Mouse (Mus musculus) midbrain, postnatal 0 days (tissue): ENCODE measurements at regions not wholly inside any gene's neighbourhood (a gene's known extent, or its start where the extent isn't known, plus 50 kb on each side); places are given as distances from the start of the nearest gene placed in this dataset.

Experiments used
- ATAC-seq: fragments of 200-750 bp; cut with Nextera tagmentation; 2 replicates; pipeline ENCODE4 v1.8.0; 2017; ENCODE audit warnings: moderate number of reproducible peaks, mild to moderate bottlenecking, moderate TSS enrichment, moderate library complexity; ENCODE audit not compliant: low FRiP score
- DNase-seq: peaks from one replicate; pipeline ENCODE4 v3.0.0-alpha.2; 2015; ENCODE audit warnings: low spot score
- H3K27ac ChIP-seq: fragments of 300-500 bp; sonication (generic); 2 replicates; pipeline ENCODE4 v1.5.1; 2014; ENCODE audit warnings: low read depth, mild to moderate bottlenecking, low read length, mixed read lengths
- H3K27me3 ChIP-seq: fragments of 300-500 bp; sonication (generic); 2 replicates; pipeline ENCODE4 v1.6.1; 2014; ENCODE audit warnings: low read length, control low read depth, mixed read lengths; ENCODE audit not compliant: insufficient read depth
- H3K36me3 ChIP-seq: fragments of 300-500 bp; sonication (generic); 2 replicates; pipeline ENCODE4 v1.6.1; 2014; ENCODE audit warnings: low read length, control low read depth, mixed read lengths; ENCODE audit not compliant: insufficient read depth
- H3K4me1 ChIP-seq: fragments of 300-500 bp; sonication (generic); 2 replicates; pipeline ENCODE4 v1.6.1; 2014; ENCODE audit warnings: mild to moderate bottlenecking, control low read depth, antibody characterized with exemption, low read length, mixed read lengths; ENCODE audit not compliant: insufficient read depth
- H3K4me2 ChIP-seq: fragments of 300-500 bp; sonication (generic); 2 replicates; pipeline ENCODE4 v1.6.1; 2014; ENCODE audit warnings: low read depth, mild to moderate bottlenecking, low read length, mixed read lengths; ENCODE audit not compliant: poor library complexity, severe bottlenecking
- H3K4me3 ChIP-seq: fragments of 300-500 bp; sonication (generic); 2 replicates; pipeline ENCODE4 v1.5.1; 2014; ENCODE audit warnings: low read depth, mild to moderate bottlenecking, low read length, moderate library complexity
- H3K9ac ChIP-seq: fragments of 300-500 bp; sonication (generic); replicated peaks from 2 replicates; pipeline ENCODE4 v1.6.1; 2014; ENCODE audit warnings: mild to moderate bottlenecking, low read length, moderate library complexity, mixed read lengths; ENCODE audit not compliant: poor library complexity, severe bottlenecking
- H3K9me3 ChIP-seq: fragments of 300-500 bp; sonication (generic); 2 replicates; pipeline ENCODE4 v1.6.1; 2016; ENCODE audit warnings: low read length, control low read depth
- CTCF ChIP-seq: IDR thresholded peaks from 2 replicates; pipeline ENCODE4 v1.5.1; 2016; ENCODE audit warnings: antibody characterized with exemption, mild to moderate bottlenecking
- WGBS: fragments of 180-500 bp; shearing (Covaris S2); extraction: QIAGEN DNeasy Blood & Tissue Kit; methylation state at CpG from one replicate; pipeline ENCODE4 v1.1.7; 2014; 5-methylcytosine and 5-hydroxymethylcytosine counted together

GRCm38 (mm10) chr10:16014806-16015205 lies 1296.8 kb upstream of the Gje1 start:
- no peak overlapping the region for H3K27ac ChIP-seq
- no peak for DNase-seq
- 100% methylated on average over 1 of the region's 1 CpGs for WGBS
- H3K27me3 ChIP-seq, result no peaks in the 10 kb centered on the region
- no peak overlapping the region for H3K9ac ChIP-seq
- no peak overlapping the region for H3K4me2 ChIP-seq
- H3K36me3 ChIP-seq, result no peaks in the 10 kb centered on the region
- no peak for TF ChIP-seq CTCF
- H3K4me3 ChIP-seq, result no peak overlapping the region
- H3K4me1 ChIP-seq, result no peaks in the 10 kb centered on the region
- peaks cover 5% of the 10 kb centered on the region; the same call in 1 of the 2 replicates for H3K9me3 ChIP-seq
- no peak for ATAC-seq

GRCm38 (mm10) chr10:16001246-16001645 lies 1283.2 kb upstream of the Gje1 start:
- Histone ChIP-seq H3K9ac (no peak overlapping the region), H3K4me1 (no peaks in the 10 kb centered on the region), H3K27ac (no peak overlapping the region), H3K4me2 (no peak overlapping the region), H3K4me3 (no peak overlapping the region), H3K27me3 (no peaks in the 10 kb centered on the region), H3K36me3 (no peaks in the 10 kb centered on the region), H3K9me3 (no peaks in the 10 kb centered on the region)
- no peak for ATAC-seq
- WGBS, result 95% methylated on average over 2 of the region's 2 CpGs
- DNase-seq, result no peak
- TF ChIP-seq CTCF, result no peak

- H3K27ac ChIP-seq, result no peak overlapping the region
- no peaks in the 10 kb centered on the region for H3K27me3 ChIP-seq
- DNase-seq, result no peak
- no peaks in the 10 kb centered on the region for H3K9me3 ChIP-seq
- H3K4me3 ChIP-seq, result no peak overlapping the region
- no peak overlapping the region for H3K9ac ChIP-seq
- no peak for TF ChIP-seq CTCF
- H3K4me1 ChIP-seq, result no peaks in the 10 kb centered on the region
- ATAC-seq, result no peak
- H3K36me3 ChIP-seq, result no peaks in the 10 kb centered on the region
- WGBS, result 93% methylated on average over 2 of the region's 2 CpGs
- H3K4me2 ChIP-seq, result no peak overlapping the region
Measured at GRCm38 (mm10) chr10:15993275-15993674, 1275.3 kb upstream of the Gje1 start.
